Mouse (Mus musculus): ENCODE measurements around the gene Kifc5b. TPM values are rescaled to one million over a fixed set of nuclear protein-coding genes. Genes with fewer than 3 reads are reported as not detected.

Gene Kifc5b
- polyA plus RNA-seq, 1 experiment from 2014 or later, result 3.3 TPM

DNA sequence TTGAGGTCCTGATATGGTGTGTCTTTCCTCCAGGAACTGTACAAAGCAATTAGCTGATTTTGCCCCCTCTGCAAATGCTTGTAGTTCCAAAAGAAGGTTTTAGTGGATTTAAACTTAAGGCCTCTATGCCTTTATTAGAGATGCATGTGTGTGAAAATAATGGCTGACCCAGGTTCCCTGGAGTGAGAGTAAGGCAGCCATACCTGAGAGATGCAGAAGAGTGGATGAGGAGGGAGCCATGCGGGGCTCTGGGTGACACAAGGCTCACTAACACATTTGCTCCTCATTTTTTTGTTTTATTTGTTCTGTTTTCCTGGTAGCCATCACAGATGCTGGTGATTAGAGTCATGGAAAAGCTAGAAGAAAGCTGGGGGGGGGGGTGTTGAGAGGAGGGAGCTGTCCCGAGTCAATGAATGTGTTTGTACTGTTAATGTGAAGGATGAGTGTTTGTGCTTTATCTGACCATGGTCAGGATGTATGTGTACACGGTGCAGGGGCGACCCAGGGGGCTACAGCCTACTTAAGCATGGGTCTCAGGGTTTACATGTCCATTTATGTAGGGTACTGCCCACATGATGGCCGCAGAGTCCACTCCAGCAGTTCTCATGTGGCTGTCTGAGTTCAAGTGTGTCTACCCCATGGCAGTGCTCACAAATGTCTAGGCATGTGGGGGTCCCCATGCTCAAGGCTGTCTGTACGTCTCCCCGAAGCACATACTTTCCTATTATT, 33.8 kb downstream of the Kifc5b start:
- Histone ChIP-seq H3K4me1 (peaks cover 77% of the 10 kb centered on the region), H3K4me2 (peak overlapping the region; percentile 83), H3K4me3 (peak overlapping the region; percentile 72), H3K36me3 (replicated peaks) (peaks cover 11% of the 10 kb centered on the region; the same call in 1 of the 2 replicates), H3K27me3 (replicated peaks) (no peaks in the 10 kb centered on the region), H3K27ac (peak overlapping the region; percentile 92), H3K9me3 (no peaks in the 10 kb centered on the region), H3K9ac (peak overlapping the region; percentile 82)
- ATAC-seq (replicated peaks), result no peak
- WGBS, result 28% methylated on average over 7 of the region's 7 CpGs

DNA sequence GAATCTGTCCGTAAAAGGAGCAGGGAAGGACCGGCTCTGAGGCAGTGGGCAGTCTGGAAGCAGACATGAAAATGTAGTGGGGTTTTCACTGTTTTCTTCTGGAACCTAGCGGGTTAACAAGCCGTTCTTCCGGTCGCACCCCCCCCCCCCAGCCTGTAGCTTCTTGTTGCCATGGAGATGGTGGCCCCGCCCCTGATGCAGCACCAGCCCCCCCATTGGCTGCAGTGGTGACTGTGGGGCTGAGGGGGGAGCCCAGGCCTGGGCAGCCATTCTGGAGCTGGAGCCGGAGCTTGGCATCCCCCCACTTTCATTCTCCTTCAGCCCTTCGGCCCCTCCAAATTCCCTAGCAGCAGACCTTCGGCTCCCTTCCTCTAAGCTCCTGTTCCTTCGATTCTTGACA, 34.5 kb downstream of the Kifc5b start:
- H3K9me3 ChIP-seq, result no peaks in the 10 kb centered on the region
- H3K9ac ChIP-seq, result peak overlapping the region; percentile 82
- peak; percentile 65 for ATAC-seq (replicated peaks)
- WGBS, result 2% methylated on average over 11 of the region's 11 CpGs
- peak overlapping the region; percentile 92 for H3K27ac ChIP-seq
- no peaks in the 10 kb centered on the region for H3K27me3 ChIP-seq (replicated peaks)
- peak overlapping the region; percentile 83 for H3K4me2 ChIP-seq
- peaks cover 12% of the 10 kb centered on the region; the same call in 1 of the 2 replicates for H3K36me3 ChIP-seq (replicated peaks)
- peak overlapping the region; percentile 72 for H3K4me3 ChIP-seq
- peaks cover 70% of the 10 kb centered on the region for H3K4me1 ChIP-seq

DNA sequence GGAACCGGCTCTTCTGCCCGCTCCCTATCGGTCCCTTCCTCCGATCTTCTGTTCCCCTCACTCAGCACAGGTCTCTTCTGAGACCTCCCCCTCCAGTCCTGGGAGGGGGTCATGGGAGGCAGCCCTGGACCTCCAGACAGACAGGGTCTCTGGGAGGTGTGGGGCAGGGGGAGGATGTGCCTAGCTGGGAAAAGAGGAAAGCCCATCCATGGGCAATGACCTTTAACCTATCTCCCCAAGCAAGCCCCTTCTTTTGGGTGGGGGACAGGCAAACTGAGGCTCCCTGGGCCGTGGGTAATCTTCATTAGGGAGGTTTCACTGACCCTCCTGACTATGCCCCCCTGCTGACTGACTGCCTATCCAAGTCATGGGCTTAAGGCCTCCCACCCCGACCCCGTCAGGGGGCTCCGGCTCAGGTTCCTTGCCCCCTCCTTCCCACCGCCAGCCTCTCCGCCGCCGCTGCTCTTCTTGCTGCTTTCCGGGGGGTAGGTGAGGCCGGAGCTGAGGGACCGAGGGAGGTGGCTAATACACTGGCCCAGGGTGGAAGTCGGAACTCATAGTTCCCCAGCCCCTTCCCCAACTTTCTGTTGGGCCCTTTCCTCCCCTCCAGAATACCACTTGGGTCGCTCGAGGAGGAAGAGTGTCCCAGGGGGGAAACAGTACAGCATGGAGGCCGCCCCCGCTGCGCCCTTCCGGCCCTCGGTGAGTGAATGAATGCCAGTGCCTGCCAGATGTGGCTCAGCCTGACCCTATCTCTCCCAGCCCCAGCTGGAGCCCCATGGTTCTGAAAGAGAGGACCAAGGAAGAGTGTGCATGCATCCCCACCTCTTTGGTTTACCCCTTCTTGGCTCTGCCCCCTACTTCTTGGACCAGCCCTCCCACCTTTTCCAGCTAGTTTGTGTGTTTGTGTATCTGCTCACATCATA, 35.3 kb downstream of the Kifc5b start:
- peaks cover 19% of the 10 kb centered on the region for H3K36me3 ChIP-seq (replicated peaks)
- H3K4me3 ChIP-seq, result peak overlapping the region; percentile 72
- H3K27ac ChIP-seq, result peak overlapping the region; percentile 92
- H3K9me3 ChIP-seq, result no peaks in the 10 kb centered on the region
- H3K27me3 ChIP-seq (replicated peaks), result no peaks in the 10 kb centered on the region
- peak overlapping the region; percentile 83 for H3K4me2 ChIP-seq
- no peak for ATAC-seq (replicated peaks)
- H3K9ac ChIP-seq, result peak overlapping the region; percentile 82
- H3K4me1 ChIP-seq, result peaks cover 62% of the 10 kb centered on the region
- 3% methylated on average over 23 of the region's 23 CpGs for WGBS

DNA sequence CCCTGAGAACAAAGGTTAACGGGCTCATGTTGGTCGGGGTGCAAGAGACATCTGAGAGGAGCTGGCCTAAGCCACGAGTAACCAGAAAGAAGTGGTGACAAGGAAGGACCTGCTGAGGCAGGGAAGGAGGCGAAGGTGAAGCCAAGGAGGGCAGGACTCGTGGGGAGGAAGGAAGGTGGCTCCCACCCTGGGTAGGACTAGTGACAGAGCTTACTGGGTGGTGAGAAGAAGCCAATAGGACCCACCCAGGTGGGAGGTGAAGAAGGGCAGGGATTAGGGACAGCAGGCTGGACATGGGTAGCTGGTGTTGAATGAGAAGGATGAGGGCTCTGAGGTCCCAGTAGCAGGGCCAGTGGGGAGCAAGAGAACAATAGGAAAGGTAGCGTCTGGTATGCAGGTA, 36.3 kb downstream of the Kifc5b start:
- H3K9me3 ChIP-seq, result no peaks in the 10 kb centered on the region
- H3K27ac ChIP-seq, result 0 out of 2 replicates have a peak overlapping the region, but pooled peaks have one; percentile 17
- peak overlapping the region; percentile 82 for H3K9ac ChIP-seq
- H3K27me3 ChIP-seq (replicated peaks), result no peaks in the 10 kb centered on the region
- peak overlapping the region; percentile 83 for H3K4me2 ChIP-seq
- H3K4me3 ChIP-seq, result peak overlapping the region; percentile 72
- peaks cover 54% of the 10 kb centered on the region for H3K4me1 ChIP-seq
- H3K36me3 ChIP-seq (replicated peaks), result peaks cover 28% of the 10 kb centered on the region
- no peak for ATAC-seq (replicated peaks)
- 23% methylated on average over 6 of the region's 6 CpGs for WGBS

DNA sequence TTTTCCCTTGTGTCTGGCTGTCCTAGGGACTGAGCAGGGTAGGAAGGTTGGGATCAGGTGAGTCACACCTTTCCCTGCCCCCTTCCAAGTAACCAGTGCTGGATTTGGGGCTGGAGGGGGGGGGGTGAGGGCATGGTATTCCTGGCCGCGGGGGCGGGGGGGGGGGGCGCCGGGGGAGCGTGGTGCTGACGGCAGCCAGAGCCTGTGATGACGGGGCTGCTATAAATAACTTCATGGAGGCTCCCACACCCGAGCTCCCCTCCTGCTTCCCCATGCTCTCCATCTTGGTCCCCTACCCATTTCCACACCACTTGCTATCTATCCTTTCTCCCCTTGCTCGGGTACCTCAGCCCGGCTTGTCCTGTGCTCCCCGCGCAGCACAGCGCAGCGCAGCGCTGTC, 36.8 kb downstream of the Kifc5b start:
- Histone ChIP-seq H3K4me3 (peak overlapping the region; percentile 72), H3K4me1 (peaks cover 52% of the 10 kb centered on the region), H3K27ac (peak overlapping the region; percentile 31; the same call in 1 of the 2 replicates)

DNA sequence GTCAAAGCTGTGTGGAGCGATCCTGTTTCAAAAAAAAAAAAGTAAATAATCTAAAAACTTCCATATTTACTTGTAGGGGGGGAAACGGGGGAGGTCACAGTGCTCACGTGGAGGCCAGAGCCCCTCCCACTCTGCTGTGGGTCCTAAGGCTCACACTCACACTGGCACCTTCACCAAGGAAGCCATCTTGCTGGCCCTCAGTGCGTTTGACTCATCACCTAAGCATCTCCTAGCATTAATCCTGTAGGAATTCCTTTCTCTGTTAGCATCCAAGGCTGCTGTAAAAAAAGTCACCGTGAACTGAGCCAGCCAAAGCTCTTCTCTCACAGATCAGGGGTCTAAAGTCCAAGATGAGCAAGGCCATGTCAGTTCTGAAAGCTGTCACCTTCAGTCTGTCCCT, 39.4 kb downstream of the Kifc5b start:
- H3K27me3 ChIP-seq (replicated peaks), result no peaks in the 10 kb centered on the region
- no peak overlapping the region for H3K27ac ChIP-seq
- no peak overlapping the region for H3K4me2 ChIP-seq
- H3K36me3 ChIP-seq (replicated peaks), result peaks cover 57% of the 10 kb centered on the region
- H3K4me3 ChIP-seq, result no peak overlapping the region
- H3K4me1 ChIP-seq, result peaks cover 28% of the 10 kb centered on the region
- H3K9me3 ChIP-seq, result no peaks in the 10 kb centered on the region
- WGBS, result 89% methylated on average over 5 of the region's 5 CpGs
- ATAC-seq (replicated peaks), result no peak
- no peak overlapping the region for H3K9ac ChIP-seq

More for the DNA sequence above, 36.8 kb downstream of the Kifc5b start:
- Histone ChIP-seq H3K36me3 (replicated peaks) (peaks cover 33% of the 10 kb centered on the region), H3K9me3 (no peaks in the 10 kb centered on the region), H3K27me3 (replicated peaks) (no peaks in the 10 kb centered on the region), H3K9ac (peak overlapping the region; percentile 82), H3K4me2 (peak overlapping the region; percentile 83)
- WGBS, result 25% methylated on average over 11 of the region's 16 CpGs
- no peak for ATAC-seq (replicated peaks)

DNA sequence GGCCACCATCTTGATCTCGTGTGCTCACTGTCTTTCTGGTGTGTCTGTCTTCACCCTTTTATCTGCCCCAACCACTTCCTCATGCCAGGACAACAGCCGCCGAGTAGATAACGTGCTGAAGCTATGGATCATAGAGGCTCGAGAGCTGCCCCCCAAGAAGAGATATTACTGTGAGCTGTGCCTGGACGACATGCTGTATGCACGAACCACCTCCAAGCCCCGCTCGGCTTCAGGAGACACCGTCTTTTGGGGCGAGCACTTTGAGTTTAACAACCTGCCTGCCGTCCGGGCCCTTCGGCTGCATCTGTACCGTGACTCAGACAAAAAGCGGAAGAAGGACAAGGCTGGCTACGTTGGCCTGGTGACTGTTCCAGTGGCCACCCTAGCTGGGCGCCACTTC, 40.0 kb downstream of the Kifc5b start:
- H3K27ac ChIP-seq, result no peak overlapping the region
- peaks cover 22% of the 10 kb centered on the region for H3K4me1 ChIP-seq
- H3K36me3 ChIP-seq (replicated peaks), result peaks cover 62% of the 10 kb centered on the region
- WGBS, result 92% methylated on average over 18 of the region's 18 CpGs
- H3K27me3 ChIP-seq (replicated peaks), result no peaks in the 10 kb centered on the region
- H3K4me3 ChIP-seq, result no peak overlapping the region
- no peak overlapping the region for H3K4me2 ChIP-seq
- no peaks in the 10 kb centered on the region for H3K9me3 ChIP-seq
- no peak overlapping the region for H3K9ac ChIP-seq
- ATAC-seq (replicated peaks), result no peak

GRCm38 (mm10) chr17:26957872-26958271, 41.0 kb downstream of the Kifc5b start:
- ATAC-seq (replicated peaks), result no peak
- Histone ChIP-seq H3K9ac (no peak overlapping the region), H3K36me3 (replicated peaks) (peaks cover 72% of the 10 kb centered on the region), H3K27ac (no peak overlapping the region), H3K27me3 (replicated peaks) (no peaks in the 10 kb centered on the region), H3K4me1 (peaks cover 13% of the 10 kb centered on the region), H3K4me2 (no peak overlapping the region), H3K9me3 (no peaks in the 10 kb centered on the region), H3K4me3 (no peak overlapping the region)
- 97% methylated on average over 5 of the region's 5 CpGs for WGBS

DNA sequence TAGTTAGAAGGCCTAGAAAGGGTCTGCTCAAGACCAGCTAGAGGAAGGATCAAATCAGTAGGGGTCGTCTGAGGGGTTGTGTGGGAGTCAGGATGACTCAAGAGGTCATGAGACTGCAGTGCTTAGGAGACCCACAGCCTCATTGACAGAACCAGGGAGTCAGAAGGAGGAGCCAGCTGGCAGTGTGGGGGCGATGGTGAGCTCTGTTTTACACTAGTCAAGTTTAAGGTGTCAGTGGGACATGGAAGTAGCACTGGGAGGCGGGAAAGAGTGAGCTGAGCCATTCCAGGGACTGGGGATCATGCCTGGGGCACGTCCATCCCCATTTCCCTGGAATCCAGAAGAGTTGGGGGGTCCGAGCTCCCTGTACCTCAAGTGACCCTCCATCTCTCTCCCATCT, 42.0 kb downstream of the Kifc5b start:
- Histone ChIP-seq H3K9ac (no peak overlapping the region), H3K36me3 (replicated peaks) (peaks cover 78% of the 10 kb centered on the region), H3K27me3 (replicated peaks) (no peaks in the 10 kb centered on the region), H3K4me1 (peaks cover 3% of the 10 kb centered on the region), H3K9me3 (no peaks in the 10 kb centered on the region), H3K4me2 (no peak overlapping the region), H3K4me3 (no peak overlapping the region), H3K27ac (no peak overlapping the region)
- 73% methylated on average over 5 of the region's 5 CpGs for WGBS
- no peak for ATAC-seq (replicated peaks)

- Histone ChIP-seq H3K9me3 (no peaks in the 10 kb centered on the region), H3K27ac (no peak overlapping the region), H3K9ac (no peak overlapping the region), H3K36me3 (replicated peaks) (peaks cover 86% of the 10 kb centered on the region), H3K27me3 (replicated peaks) (no peaks in the 10 kb centered on the region), H3K4me2 (no peak overlapping the region), H3K4me3 (no peak overlapping the region), H3K4me1 (no peaks in the 10 kb centered on the region)
- ATAC-seq (replicated peaks), result no peak
- WGBS, result 97% methylated on average over 4 of the region's 4 CpGs
Observed at GRCm38 (mm10) chr17:26959815-26960214, 42.9 kb downstream of the Kifc5b start.

- no peaks in the 10 kb centered on the region for H3K9me3 ChIP-seq
- H3K27ac ChIP-seq, result no peak overlapping the region
- no peak for ATAC-seq (replicated peaks)
- peaks cover 92% of the 10 kb centered on the region for H3K36me3 ChIP-seq (replicated peaks)
- H3K9ac ChIP-seq, result no peak overlapping the region
- no peaks in the 10 kb centered on the region for H3K4me1 ChIP-seq
- no peak overlapping the region for H3K4me2 ChIP-seq
- 90% methylated on average over 21 of the region's 21 CpGs for WGBS
- H3K27me3 ChIP-seq (replicated peaks), result no peaks in the 10 kb centered on the region
- H3K4me3 ChIP-seq, result no peak overlapping the region
Observed at GRCm38 (mm10) chr17:26961572-26962240, 44.8 kb downstream of the Kifc5b start.

DNA sequence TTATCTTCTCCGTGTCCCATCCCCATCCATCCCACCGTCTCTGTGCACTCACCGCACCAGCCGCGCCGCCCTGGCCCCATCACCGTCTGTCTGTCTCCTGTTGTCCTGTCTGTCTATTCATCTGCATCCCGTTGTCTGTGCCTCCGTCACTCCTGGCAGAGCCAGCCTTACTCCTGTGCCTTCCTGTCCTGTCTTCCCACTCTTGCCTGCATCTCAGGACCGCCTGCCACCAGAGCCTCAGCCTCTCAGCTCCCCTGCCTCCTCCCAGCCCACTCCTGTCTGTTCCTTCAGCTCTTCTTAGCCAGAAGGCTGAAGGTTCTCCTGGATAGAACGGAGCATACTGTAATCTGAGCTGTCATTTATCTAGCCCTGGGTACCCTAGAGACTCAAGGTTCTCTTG, 50.1 kb downstream of the Kifc5b start:
- WGBS, result 89% methylated on average over 11 of the region's 11 CpGs

More for the DNA sequence above, 50.1 kb downstream of the Kifc5b start:
- H3K9me3 ChIP-seq, result no peaks in the 10 kb centered on the region
- H3K27ac ChIP-seq, result no peak overlapping the region
- H3K4me3 ChIP-seq, result no peak overlapping the region
- no peak overlapping the region for H3K4me2 ChIP-seq
- peaks cover 9% of the 10 kb centered on the region for H3K4me1 ChIP-seq
- no peaks in the 10 kb centered on the region for H3K27me3 ChIP-seq (replicated peaks)
- no peak overlapping the region for H3K9ac ChIP-seq
- peaks cover 67% of the 10 kb centered on the region for H3K36me3 ChIP-seq (replicated peaks)
- no peak for ATAC-seq (replicated peaks)

Measured in midbrain, embryonic 15.5 days (tissue).